Mouse (Mus musculus) monocyte, adult 2 months (primary cell): ENCODE results near the gene Btn2a2.

Experiments used
- DNase-seq, 2 experiments: peaks; one replicate each; pipeline ENCODE4 v3.0.0; 2022; ENCODE audit warnings: low spot score in 2 of 2, low read depth in 1 of 2

Btn2a2 gene

DNA sequence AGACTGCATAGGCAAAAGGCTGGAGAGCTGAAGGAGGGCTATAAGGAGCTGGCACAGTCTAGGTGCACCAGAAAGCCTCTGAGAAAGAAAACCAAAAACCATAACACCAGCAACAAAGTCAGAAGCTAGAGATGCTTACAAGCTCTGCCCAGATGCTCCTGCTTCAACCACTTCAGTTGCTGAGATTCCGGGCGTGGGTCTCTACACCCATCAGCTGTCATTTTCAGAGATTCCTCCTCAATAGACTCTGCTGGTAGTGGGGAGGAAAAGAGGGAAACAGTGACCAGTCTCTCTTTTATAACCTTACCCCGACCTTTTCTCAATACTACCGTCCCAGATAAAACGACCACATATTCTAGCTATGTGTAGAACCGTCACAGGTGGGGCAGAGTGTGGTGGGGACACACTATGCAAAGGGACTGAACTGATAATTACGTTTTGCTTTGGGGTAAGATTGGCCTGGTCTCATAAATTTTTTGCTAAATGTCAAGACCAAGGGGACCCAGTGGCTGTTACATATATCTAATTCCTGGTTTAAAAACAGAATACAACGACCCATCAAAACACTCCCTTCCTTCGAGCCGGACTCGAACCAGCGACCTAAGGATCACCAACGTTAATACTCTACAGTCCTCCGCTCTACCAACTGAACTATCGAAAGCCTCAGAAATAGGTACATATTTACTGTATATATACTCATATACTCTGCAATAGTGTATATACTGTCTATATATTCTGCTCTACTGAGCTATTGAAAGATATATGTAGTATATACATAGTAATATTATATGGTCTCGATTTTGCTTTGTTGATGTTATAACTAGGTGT is 60.3 kb downstream of the Btn2a2 start:
- no peak for DNase-seq
